In the genomic region with DNA sequence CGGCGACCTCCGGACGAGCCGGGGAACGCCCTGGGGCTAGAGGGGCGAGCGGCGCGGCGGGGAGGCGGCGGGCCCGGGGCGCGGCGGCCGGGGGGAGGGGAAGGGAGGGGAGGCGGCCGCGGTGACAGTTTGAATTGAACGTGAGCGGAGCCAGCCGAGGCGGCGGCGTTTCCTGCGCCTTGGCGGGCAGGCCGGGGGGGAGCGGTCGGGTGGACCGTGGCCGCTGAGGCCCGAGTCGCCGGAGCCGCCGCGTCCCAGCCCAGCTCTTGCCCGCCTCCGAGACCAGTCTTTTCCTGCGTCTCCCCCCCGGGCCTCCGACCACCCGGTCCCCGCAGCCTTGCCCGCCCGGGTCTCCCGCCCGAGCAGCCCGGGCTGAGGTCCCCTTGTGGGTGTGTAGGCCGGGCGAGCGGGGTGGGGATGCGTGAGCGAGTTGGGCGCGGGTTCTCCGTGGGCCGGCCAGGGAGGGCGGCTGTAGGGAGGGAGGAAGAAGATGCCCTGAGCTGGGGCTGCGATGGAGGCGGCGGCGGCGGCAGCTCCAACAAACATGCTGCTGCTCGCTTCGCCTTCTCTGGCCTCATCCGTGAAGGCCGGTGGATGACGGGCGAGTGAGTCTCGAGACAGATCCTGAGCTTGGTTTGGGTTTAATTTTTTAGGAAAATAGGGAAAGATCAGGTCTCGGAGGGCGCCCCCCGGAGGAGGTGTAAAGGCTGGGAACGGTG, we compare ENCODE assay signal across 8 mouse cellular contexts. TPM values are rescaled to one million over a fixed set of nuclear protein-coding genes. Genes with fewer than 3 reads are reported as not detected.
DNase-seq lines count a peak whose midpoint lies in the region; ATAC-seq lines count a peak whose summit lies in the region.

No protein-coding gene starts in this region.

- peak overlapping the region; percentile 70 for H3K4me2 ChIP-seq in hindbrain, embryonic 12.5 days (replicated peaks)

- H3K4me3 ChIP-seq in hindbrain, embryonic 12.5 days, result peak overlapping the region; percentile 97

- H3K27me3 ChIP-seq in hindbrain, embryonic 12.5 days, result no peaks in the 10 kb centered on the region

- H3K4me1 ChIP-seq in hindbrain, embryonic 12.5 days, result peaks cover 14% of the 10 kb centered on the region

- no peaks in the 10 kb centered on the region for H3K36me3 ChIP-seq in hindbrain, embryonic 12.5 days

- H3K27ac ChIP-seq in hindbrain, embryonic 12.5 days, result peak overlapping the region; percentile 98

- WGBS in hindbrain, embryonic 12.5 days, result under 1% methylated on average over 45 of the region's 78 CpGs

- H3K9ac ChIP-seq in hindbrain, embryonic 12.5 days, result peak overlapping the region; percentile 99

- peak; percentile 77 to 85 for DNase-seq in cerebellum, postnatal 14 days
- peak; percentile 50 to 65 for DNase-seq in frontal cortex, postnatal 14 days (ENCODE audit: low spot score in 2 of 2)
- DNase-seq in layer of hippocampus, postnatal 36 days, result peak; percentile 65 to 68
- peak; percentile 43 for DNase-seq in lung, postnatal 25 days (ENCODE audit: low spot score)
- DNase-seq in retina, embryonic 14.5 days (ENCODE audit: low spot score), result peak; percentile 40
- peak; percentile 52 to 73 for DNase-seq in urinary bladder, postnatal 4 days (ENCODE audit: low spot score in 2 of 2)

- peak; percentile 16 for ATAC-seq in activated CD4-positive, CD25-positive, alpha-beta regulatory T cell, adult 4 months
- peak; percentile 66 for ATAC-seq in hindbrain, embryonic 12.5 days (ENCODE audit: low FRiP score)

- H3K9me3 ChIP-seq in hindbrain, embryonic 12.5 days (replicated peaks), result no peaks in the 10 kb centered on the region

RNA-seq across cellular contexts. Expression of a gene that starts 0.7 kb away (rescaled TPM):
- 100 to 1,000 TPM; 425 to 492 TPM for polyA plus RNA-seq in activated CD4-positive, CD25-positive, alpha-beta regulatory T cell, adult 4 months (2017; shearing (Covaris generic))
- polyA plus RNA-seq in hindbrain, embryonic 12.5 days (2016; fragmentation: Nextera tagmentation; extraction: Ambion mirVana), result 278 and 296 TPM in 2 replicates
- 100 to 1,000 TPM; 278 to 293 TPM for total RNA-seq in layer of hippocampus, postnatal 36 days (2021)

Comparison
In these comparisons a context has a peak if more than half of its experiments do, and no peak if none do; other contexts are left out.
1. Peak in every context shown above with its lines: DNase-seq, ATAC-seq, H3K4me3 ChIP-seq and H3K27ac ChIP-seq.